Mouse (Mus musculus) heart, embryonic 14.5 days (tissue): ENCODE measurements at regions not wholly inside any gene's neighbourhood (a gene's known extent, or its start where the extent isn't known, plus 50 kb on each side); places are given as distances from the start of the nearest gene placed in this dataset.

Experiments used
- ATAC-seq: fragments of 200-750 bp; cut with Nextera tagmentation; 2 replicates; pipeline ENCODE4 v1.8.0; 2017; ENCODE audit warnings: low read depth, moderate TSS enrichment; ENCODE audit not compliant: insufficient number of reproducible peaks, insufficient read depth, low FRiP score
- H3K27ac ChIP-seq, 2 experiments: fragments of 200-500 bp in 1 of 2; fragments of 300-500 bp in 1 of 2; sonication (generic) in 1 of 2; replicated peaks in 1 of 2; 2 replicates each; pipeline ENCODE4 v1.5.1; 2012 to 2014; ENCODE audit warnings: low read depth in 2 of 2, low read length in 2 of 2, control low read depth in 1 of 2, mild to moderate bottlenecking in 1 of 2, mixed read lengths in 1 of 2; ENCODE audit not compliant: control insufficient read depth in 1 of 2, insufficient read depth in 1 of 2
- H3K27me3 ChIP-seq: fragments of 300-500 bp; sonication (generic); 2 replicates; pipeline ENCODE4 v1.6.1; 2014; ENCODE audit warnings: mild to moderate bottlenecking, low read length, control low read depth; ENCODE audit not compliant: control insufficient read depth, insufficient read depth
- H3K36me3 ChIP-seq: fragments of 300-500 bp; sonication (generic); 2 replicates; pipeline ENCODE4 v1.6.1; 2014; ENCODE audit warnings: mild to moderate bottlenecking, control low read depth, low read length, mixed read lengths; ENCODE audit not compliant: control insufficient read depth, insufficient read depth
- H3K4me1 ChIP-seq, 2 experiments: fragments of 200-500 bp in 1 of 2; fragments of 300-500 bp in 1 of 2; sonication (generic) in 1 of 2; 2 replicates each; pipeline ENCODE4 v1.6.1; 2012 to 2014; ENCODE audit warnings: low read length in 2 of 2, control low read depth in 1 of 2, mixed read lengths in 1 of 2; ENCODE audit not compliant: control insufficient read depth in 2 of 2, insufficient read depth in 2 of 2
- H3K4me2 ChIP-seq: fragments of 300-500 bp; sonication (generic); 2 replicates; pipeline ENCODE4 v1.6.1; 2014; ENCODE audit warnings: mild to moderate bottlenecking, low read length
- H3K4me3 ChIP-seq, 2 experiments: fragments of 200-500 bp in 1 of 2; fragments of 300-500 bp in 1 of 2; sonication (generic) in 1 of 2; 2 replicates each; pipeline ENCODE4 v1.5.1; 2012 to 2014; ENCODE audit warnings: low read length in 2 of 2, mild to moderate bottlenecking in 2 of 2, control low read depth in 1 of 2, low read depth in 1 of 2, moderate library complexity in 1 of 2; ENCODE audit not compliant: control insufficient read depth in 1 of 2, insufficient read depth in 1 of 2
- H3K9ac ChIP-seq: fragments of 300-500 bp; sonication (generic); 2 replicates; pipeline ENCODE4 v1.6.1; 2014; ENCODE audit warnings: mild to moderate bottlenecking, low read length
- H3K9me3 ChIP-seq: fragments of 300-500 bp; sonication (generic); 2 replicates; pipeline ENCODE4 v1.6.1; 2016; ENCODE audit warnings: low read length, control low read depth; ENCODE audit not compliant: control insufficient read depth
- WGBS: fragments of 180-500 bp; shearing (Covaris S2); extraction: QIAGEN DNeasy Blood & Tissue Kit; methylation state at CpG from one replicate; pipeline ENCODE4 v1.1.7; 2014; 5-methylcytosine and 5-hydroxymethylcytosine counted together

DNA sequence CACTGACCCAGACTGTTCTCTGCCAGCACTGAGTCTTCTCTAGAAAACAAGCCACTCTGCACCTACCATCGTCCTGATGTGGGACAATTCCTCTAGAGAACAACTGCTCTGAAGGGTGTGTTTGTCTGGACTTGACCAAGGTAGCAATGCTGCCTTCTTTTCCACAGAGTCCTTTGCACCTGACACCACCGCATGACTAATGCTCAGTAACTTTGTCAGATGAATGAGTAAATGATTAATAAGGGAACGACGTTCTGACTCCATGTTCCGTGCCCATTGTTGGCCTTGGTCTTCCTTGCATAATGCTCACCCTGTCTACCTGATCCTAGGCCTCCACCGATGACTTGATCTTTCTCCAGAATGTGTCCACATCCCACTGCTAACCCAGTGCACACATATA lies 67.2 kb upstream of the Frmd6 start:
- Histone ChIP-seq H3K36me3 (no peaks in the 10 kb centered on the region), H3K4me2 (no peak overlapping the region), H3K9me3 (no peaks in the 10 kb centered on the region), H3K27me3 (no peaks in the 10 kb centered on the region), H3K9ac (no peak overlapping the region), H3K4me3 (no peak overlapping the region), H3K4me1 (no peaks in the 10 kb centered on the region), H3K27ac (no peak overlapping the region)
- 89% methylated on average over 6 of the region's 6 CpGs for WGBS
- ATAC-seq, result no peak

DNA sequence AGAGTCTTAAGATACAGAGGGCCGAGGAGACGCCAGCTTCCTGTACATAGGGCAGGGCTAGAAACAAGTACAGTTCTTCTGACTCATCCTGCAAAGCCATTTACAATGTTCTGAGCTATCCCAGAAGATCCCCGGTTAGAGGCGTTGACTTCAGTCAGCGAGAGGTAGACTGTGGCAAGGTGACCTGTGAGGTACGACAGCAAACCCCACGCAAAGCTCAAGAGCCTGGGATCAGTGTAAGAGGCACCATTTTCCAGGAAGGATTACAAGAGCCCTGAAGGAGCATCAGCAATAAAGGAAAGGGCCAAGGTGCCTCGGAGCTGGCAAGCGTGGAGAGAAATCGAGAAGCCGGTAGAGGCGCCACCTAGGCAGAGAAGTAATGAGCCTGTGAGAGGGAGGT lies 61.8 kb upstream of the Frmd6 start:
- Histone ChIP-seq H3K9ac (no peak overlapping the region), H3K27ac (no peak overlapping the region), H3K36me3 (no peaks in the 10 kb centered on the region), H3K9me3 (no peaks in the 10 kb centered on the region), H3K4me3 (no peak overlapping the region), H3K27me3 (no peaks in the 10 kb centered on the region), H3K4me2 (no peak overlapping the region), H3K4me1 (peaks cover 0 to 5% of the 10 kb centered on the region in 2 experiments; a peak in 1 of 4 replicates)
- WGBS, result 80% methylated on average over 12 of the region's 12 CpGs
- no peak for ATAC-seq

DNA sequence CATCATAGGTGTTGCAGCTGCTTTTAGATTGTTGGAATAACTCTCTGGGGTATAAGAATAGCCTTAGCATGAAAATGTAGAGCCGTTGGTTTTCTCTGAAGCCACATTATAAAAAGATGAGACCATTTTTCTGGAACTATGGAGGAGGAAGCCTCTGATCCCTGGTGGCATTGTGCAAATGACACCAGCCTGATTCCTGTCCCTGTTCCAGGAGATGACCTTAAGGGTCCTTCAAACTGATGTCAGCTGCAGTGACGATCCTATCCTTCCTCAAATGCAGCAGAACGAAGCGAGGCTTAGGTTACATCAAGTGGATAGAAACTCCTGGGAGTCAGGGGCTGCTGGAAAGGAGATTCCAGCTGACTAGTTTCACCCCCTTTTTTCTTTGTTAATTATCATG lies 59.0 kb upstream of the Frmd6 start:
- WGBS, result 58% methylated on average over 4 of the region's 4 CpGs
- Histone ChIP-seq H3K9me3 (no peaks in the 10 kb centered on the region), H3K4me3 (no peak overlapping the region), H3K4me1 (peaks cover 0 to 5% of the 10 kb centered on the region in 2 experiments; a peak in 1 of 4 replicates), H3K4me2 (no peak overlapping the region), H3K27ac (no peak overlapping the region), H3K36me3 (no peaks in the 10 kb centered on the region), H3K27me3 (no peaks in the 10 kb centered on the region), H3K9ac (no peak overlapping the region)
- no peak for ATAC-seq

DNA sequence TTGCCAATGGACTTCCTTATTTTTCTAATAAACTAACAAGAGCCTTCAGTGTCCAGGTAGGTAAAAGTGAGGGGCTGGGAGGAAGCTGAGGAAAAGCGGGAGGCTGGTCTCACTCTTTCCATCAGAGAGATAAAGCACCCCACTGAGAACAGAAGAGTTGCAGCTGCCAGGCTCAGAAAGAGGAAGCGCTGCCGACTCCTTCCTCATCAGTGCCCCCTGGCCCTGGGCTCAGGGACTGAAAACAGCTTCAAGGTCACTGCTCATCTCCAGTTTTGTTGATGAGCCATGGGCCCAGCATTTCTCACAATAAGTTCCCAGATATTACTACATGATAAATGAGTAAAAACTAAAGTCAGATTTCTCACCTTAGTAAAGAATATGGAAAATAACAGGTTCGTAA lies 57.4 kb upstream of the Frmd6 start:
- Histone ChIP-seq H3K36me3 (no peaks in the 10 kb centered on the region), H3K4me2 (no peak overlapping the region), H3K27ac (no peak overlapping the region), H3K4me3 (no peak overlapping the region), H3K9ac (no peak overlapping the region), H3K27me3 (no peaks in the 10 kb centered on the region), H3K9me3 (no peaks in the 10 kb centered on the region), H3K4me1 (peaks cover 0 to 5% of the 10 kb centered on the region in 2 experiments; a peak in 1 of 4 replicates)
- no peak for ATAC-seq
- 38% methylated on average over 4 of the region's 4 CpGs for WGBS

DNA sequence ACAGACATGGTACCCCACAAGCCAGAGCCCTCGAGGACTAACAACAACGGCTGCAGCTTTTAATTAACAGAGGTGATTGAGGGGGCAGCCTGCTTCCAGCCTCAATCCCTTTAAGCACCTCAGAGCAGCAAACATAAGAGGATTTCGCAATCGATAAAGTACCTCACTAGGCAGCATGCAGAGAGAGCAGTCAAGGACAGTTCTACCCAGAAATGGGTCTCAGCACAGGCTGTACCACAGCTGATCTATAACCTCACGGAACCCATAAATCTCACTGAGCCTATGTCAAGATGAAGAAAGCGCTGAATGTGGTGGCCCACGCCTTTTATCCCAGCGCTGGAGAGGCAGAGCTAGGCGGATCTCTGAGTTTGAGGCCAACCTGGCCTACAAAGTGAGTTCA lies 56.6 kb upstream of the Frmd6 start:
- no peaks in the 10 kb centered on the region for H3K27me3 ChIP-seq
- no peak overlapping the region for H3K4me2 ChIP-seq
- no peak overlapping the region for H3K4me3 ChIP-seq
- H3K27ac ChIP-seq, result no peak overlapping the region
- H3K36me3 ChIP-seq, result no peaks in the 10 kb centered on the region
- no peak overlapping the region for H3K9ac ChIP-seq
- peaks cover 0 to 5% of the 10 kb centered on the region in 2 experiments; a peak in 1 of 4 replicates for H3K4me1 ChIP-seq
- ATAC-seq, result no peak
- H3K9me3 ChIP-seq, result no peaks in the 10 kb centered on the region
- WGBS, result 88% methylated on average over 9 of the region's 9 CpGs

DNA sequence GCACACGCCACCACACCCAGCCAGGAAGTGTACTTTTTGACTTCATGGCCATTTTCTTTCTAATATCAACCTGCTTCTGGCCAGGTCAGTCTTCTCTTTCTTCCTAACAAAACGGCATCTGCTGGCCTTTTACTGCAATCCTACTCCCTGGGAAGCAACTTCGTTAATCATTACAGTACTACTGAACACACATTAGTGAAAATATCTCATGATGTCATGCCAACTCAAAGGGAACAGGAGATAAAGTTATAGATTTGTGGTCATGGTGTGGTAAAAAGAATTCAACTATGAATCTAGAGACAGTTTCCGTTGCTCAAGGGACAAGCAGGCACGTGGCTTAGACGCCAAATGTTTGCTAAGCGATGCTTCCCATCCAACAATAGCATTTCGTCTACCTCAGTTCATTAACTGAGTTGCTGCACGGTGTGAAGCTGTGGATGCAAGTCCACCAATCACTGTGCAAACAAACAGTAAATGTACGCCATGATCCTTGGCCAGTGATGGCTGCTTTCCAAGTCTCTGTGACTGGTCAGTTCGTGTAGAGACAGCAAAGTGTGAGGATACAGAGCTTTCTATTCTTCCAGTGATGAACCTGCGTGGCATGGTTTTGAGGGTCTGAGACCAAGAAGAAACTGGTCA lies 55.7 kb upstream of the Frmd6 start:
- Histone ChIP-seq H3K9ac (no peak overlapping the region), H3K9me3 (no peaks in the 10 kb centered on the region), H3K36me3 (no peaks in the 10 kb centered on the region), H3K4me2 (no peak overlapping the region), H3K4me1 (peaks cover 5 to 7% of the 10 kb centered on the region in 2 experiments; a peak in 1 of 4 replicates), H3K27me3 (no peaks in the 10 kb centered on the region), H3K4me3 (no peak overlapping the region), H3K27ac (no peak overlapping the region)
- 84% methylated on average over 12 of the region's 12 CpGs for WGBS
- ATAC-seq, result no peak

DNA sequence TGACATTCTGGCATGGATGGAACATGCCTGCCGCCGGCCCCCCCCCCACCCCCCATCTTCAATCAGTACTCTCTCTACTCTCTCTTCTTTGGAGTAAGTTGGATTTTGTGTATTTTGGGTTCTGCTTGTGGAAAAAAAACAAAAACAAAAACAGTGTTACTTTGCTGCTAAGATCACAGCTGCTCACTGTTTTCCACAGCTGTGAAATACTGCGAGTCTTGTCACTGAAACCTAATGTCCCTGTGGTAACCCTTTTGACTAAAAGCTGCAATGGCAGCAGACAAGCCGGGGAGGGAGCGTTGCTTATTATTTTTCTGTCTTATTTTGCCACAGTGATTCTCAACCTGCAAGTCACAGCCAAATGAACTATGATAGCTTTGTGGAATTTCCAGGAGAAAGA lies 51.3 kb upstream of the Frmd6 start:
- no peaks in the 10 kb centered on the region for H3K9me3 ChIP-seq
- H3K4me1 ChIP-seq, result peaks cover 9 to 12% of the 10 kb centered on the region in 2 experiments; a peak in 3 of 4 replicates
- no peak overlapping the region for H3K9ac ChIP-seq
- H3K27ac ChIP-seq, result no peak overlapping the region
- no peak for ATAC-seq
- no peak overlapping the region for H3K4me2 ChIP-seq
- H3K4me3 ChIP-seq, result no peak overlapping the region
- no peaks in the 10 kb centered on the region for H3K36me3 ChIP-seq
- H3K27me3 ChIP-seq, result no peaks in the 10 kb centered on the region
- 83% methylated on average over 5 of the region's 5 CpGs for WGBS
